Mouse (Mus musculus) hindbrain, embryonic 15.5 days (tissue): ENCODE measurements around the gene Catip. TPM values are rescaled to one million over a fixed set of nuclear protein-coding genes. Genes with fewer than 3 reads are reported as not detected.

ENCODE experiments used
- ATAC-seq: fragments of 200-750 bp; cut with Nextera tagmentation; 2 replicates; pipeline ENCODE4 v1.8.0; 2017; ENCODE audit warnings: low read depth, moderate number of reproducible peaks, moderate TSS enrichment; ENCODE audit not compliant: low FRiP score
- H3K27ac ChIP-seq: fragments of 300-500 bp; sonication (generic); replicated peaks from 2 replicates; pipeline ENCODE4 v1.5.1; 2015; ENCODE audit warnings: mild to moderate bottlenecking, inconsistent platforms
- H3K27me3 ChIP-seq: fragments of 300-500 bp; sonication (generic); 2 replicates; pipeline ENCODE4 v1.6.1; 2015; ENCODE audit warnings: control low read depth, inconsistent platforms
- H3K36me3 ChIP-seq: fragments of 300-500 bp; sonication (generic); 2 replicates; pipeline ENCODE4 v1.6.1; 2015; ENCODE audit warnings: control low read depth, inconsistent platforms
- H3K4me1 ChIP-seq: fragments of 300-500 bp; sonication (generic); replicated peaks from 2 replicates; pipeline ENCODE4 v1.6.1; 2015; ENCODE audit warnings: control low read depth, inconsistent platforms
- H3K4me2 ChIP-seq: fragments of 300-500 bp; sonication (generic); 2 replicates; pipeline ENCODE4 v1.6.1; 2015; ENCODE audit warnings: moderate library complexity, mild to moderate bottlenecking, inconsistent platforms
- H3K4me3 ChIP-seq: fragments of 300-500 bp; sonication (generic); 2 replicates; pipeline ENCODE4 v1.5.1; 2015; ENCODE audit warnings: mild to moderate bottlenecking, inconsistent platforms
- H3K9ac ChIP-seq: fragments of 300-500 bp; sonication (generic); 2 replicates; pipeline ENCODE4 v1.6.1; 2015; ENCODE audit warnings: inconsistent platforms
- H3K9me3 ChIP-seq: fragments of 300-500 bp; sonication (generic); 2 replicates; pipeline ENCODE4 v1.6.1; 2016; ENCODE audit warnings: control low read depth, inconsistent platforms
- WGBS: fragments of 180-500 bp; shearing (Covaris S2); methylation state at CpG from one replicate; pipeline ENCODE4 v1.1.7; 2015; 5-methylcytosine and 5-hydroxymethylcytosine counted together
- polyA plus RNA-seq: library from polyadenylated mRNA; unstranded; fragments of >200 nt; fragmentation: Nextera tagmentation; extraction: Ambion mirVana; gene quantifications from 2 replicates; pipeline ENCODE4 v1.2.1, GENCODE M21; 2015

Catip gene
- polyA plus RNA-seq, 1 experiment from 2014 or later, result 2.4 TPM

DNA sequence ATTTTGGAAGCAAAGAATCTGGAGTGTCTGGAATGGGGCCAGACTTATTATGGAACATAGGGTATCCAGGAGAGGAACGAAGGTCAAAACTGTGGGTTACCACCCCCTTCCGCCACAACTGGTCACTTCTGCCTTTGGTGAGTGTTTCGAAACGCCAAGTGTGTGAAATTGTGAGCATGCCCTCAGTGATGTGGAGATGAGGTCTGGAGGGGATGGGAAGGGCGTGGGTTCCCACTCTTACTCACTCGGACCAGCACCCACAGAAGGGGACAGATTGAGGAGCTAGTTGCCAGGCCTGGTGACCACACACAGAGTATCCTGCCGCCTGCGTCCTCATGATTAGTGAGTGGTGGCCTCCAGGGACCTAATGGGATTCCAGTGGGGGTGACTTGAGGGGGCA, 13.1 kb downstream of the Catip start, which contains the start of gene Slc11a1:
TSS of gene Slc11a1 (plus strand) at position 216 of the 400 bp plus-strand sequence.
- Histone ChIP-seq H3K4me1 (no peaks in the 10 kb centered on the region), H3K4me2 (no peak within 1 kb of the TSS), H3K9ac (no peak within 1 kb of the TSS), H3K27me3 (no peaks in the 10 kb centered on the region), H3K36me3 (no peaks in the 10 kb centered on the region), H3K9me3 (no peaks in the 10 kb centered on the region), H3K27ac (no peak within 1 kb of the TSS), H3K4me3 (no peak within 1 kb of the TSS)
- WGBS, result 81% methylated on average over 8 of the region's 8 CpGs
- 0 out of 2 replicates have a peak, but pooled peaks have one; percentile 34 for ATAC-seq

GRCm38 (mm10) chr1:74375561-74375960, 13.7 kb downstream of the Catip start:
- no peak for ATAC-seq
- H3K27me3 ChIP-seq, result no peaks in the 10 kb centered on the region
- H3K4me1 ChIP-seq, result no peaks in the 10 kb centered on the region
- H3K9me3 ChIP-seq, result no peaks in the 10 kb centered on the region
- H3K9ac ChIP-seq, result no peak overlapping the region
- 77% methylated on average over 10 of the region's 10 CpGs for WGBS
- no peaks in the 10 kb centered on the region for H3K36me3 ChIP-seq
- H3K4me2 ChIP-seq, result no peak overlapping the region
- H3K27ac ChIP-seq, result no peak overlapping the region
- H3K4me3 ChIP-seq, result no peak overlapping the region

DNA sequence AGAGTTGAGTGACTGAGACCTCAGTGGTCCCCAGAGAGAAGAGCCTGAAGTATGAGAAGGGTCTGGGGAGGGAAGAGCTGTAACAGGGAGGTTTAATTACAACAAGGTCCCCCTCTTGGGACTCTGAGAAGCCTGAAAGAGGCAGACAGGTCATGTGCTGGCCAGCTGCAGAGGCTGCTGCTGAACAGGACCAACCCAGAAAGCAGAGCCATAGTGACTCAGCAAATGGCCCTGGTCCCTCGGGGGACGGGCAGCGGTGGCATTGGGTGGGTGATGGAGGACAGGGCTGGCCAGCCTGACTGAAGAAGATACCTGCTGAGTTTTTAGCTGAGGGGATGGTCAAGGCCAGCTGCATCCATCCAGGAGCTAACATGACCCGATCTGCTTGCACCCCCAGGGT, 14.5 kb downstream of the Catip start:
- Histone ChIP-seq H3K27me3 (no peaks in the 10 kb centered on the region), H3K9me3 (no peaks in the 10 kb centered on the region), H3K4me2 (no peak overlapping the region), H3K36me3 (no peaks in the 10 kb centered on the region), H3K27ac (no peak overlapping the region), H3K9ac (no peak overlapping the region), H3K4me1 (no peaks in the 10 kb centered on the region), H3K4me3 (no peak overlapping the region)
- no peak for ATAC-seq
- 77% methylated on average over 4 of the region's 4 CpGs for WGBS

DNA sequence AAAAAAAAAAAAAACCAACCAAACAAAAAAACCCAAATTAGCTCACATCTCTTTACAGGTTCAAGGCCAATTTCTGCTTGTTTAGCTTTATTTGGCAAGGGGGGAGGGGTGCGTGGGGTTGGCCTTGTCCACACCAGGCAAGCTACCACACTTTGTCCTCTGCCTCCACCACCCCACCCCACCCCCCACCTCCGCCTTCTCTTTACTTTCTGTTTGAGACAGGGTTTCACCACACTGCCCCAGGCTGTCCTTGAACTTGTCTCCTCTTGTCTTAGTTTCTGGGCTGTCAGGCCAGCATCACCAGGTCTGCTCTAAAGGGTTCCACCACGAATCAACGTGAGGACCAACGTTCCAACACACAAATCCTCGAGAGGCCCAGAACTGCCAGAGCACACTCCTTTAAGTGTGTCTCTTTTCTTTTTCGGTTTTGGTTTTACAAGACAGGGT, 17.2 kb downstream of the Catip start:
- 84% methylated on average over 7 of the region's 7 CpGs for WGBS
- Histone ChIP-seq H3K27me3 (no peaks in the 10 kb centered on the region), H3K36me3 (no peaks in the 10 kb centered on the region), H3K4me3 (no peak overlapping the region), H3K27ac (no peak overlapping the region), H3K9ac (no peak overlapping the region), H3K9me3 (no peaks in the 10 kb centered on the region), H3K4me2 (no peak overlapping the region), H3K4me1 (no peaks in the 10 kb centered on the region)
- ATAC-seq, result no peak

- H3K4me2 ChIP-seq, result no peak overlapping the region
- no peak overlapping the region for H3K27ac ChIP-seq
- H3K4me1 ChIP-seq, result no peaks in the 10 kb centered on the region
- H3K4me3 ChIP-seq, result no peak overlapping the region
- no peak for ATAC-seq
- no peaks in the 10 kb centered on the region for H3K27me3 ChIP-seq
- H3K9me3 ChIP-seq, result no peaks in the 10 kb centered on the region
- no peaks in the 10 kb centered on the region for H3K36me3 ChIP-seq
- 92% methylated on average over 5 of the region's 5 CpGs for WGBS
- no peak overlapping the region for H3K9ac ChIP-seq
Measured at GRCm38 (mm10) chr1:74380484-74380883, 18.6 kb downstream of the Catip start.

DNA sequence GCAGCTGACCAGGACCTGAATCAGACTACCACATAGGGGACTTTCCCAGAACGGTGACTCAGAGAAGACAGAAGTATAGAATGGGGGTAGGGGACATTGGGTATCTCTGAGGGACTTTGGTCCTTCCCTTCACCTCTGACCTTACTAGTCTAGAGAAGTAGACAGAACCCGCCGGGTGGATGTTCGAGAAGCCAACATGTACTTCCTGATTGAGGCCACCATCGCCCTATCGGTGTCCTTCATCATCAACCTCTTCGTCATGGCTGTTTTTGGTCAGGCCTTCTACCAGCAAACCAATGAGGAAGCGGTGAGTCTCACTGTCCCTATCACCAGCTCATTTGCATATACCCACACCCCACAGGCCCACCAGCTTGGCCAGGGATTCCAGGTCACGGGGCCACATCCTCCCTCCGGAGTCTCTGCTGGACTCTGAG, 19.7 kb downstream of the Catip start:
- 0 out of 2 replicates have a peak, but pooled peaks cover 3% of the 10 kb centered on the region for H3K4me1 ChIP-seq
- no peak overlapping the region for H3K4me3 ChIP-seq
- H3K9me3 ChIP-seq, result no peaks in the 10 kb centered on the region
- no peaks in the 10 kb centered on the region for H3K36me3 ChIP-seq
- no peak overlapping the region for H3K4me2 ChIP-seq
- H3K27ac ChIP-seq, result no peak overlapping the region
- WGBS, result 88% methylated on average over 10 of the region's 10 CpGs
- H3K27me3 ChIP-seq, result no peaks in the 10 kb centered on the region
- no peak overlapping the region for H3K9ac ChIP-seq
- no peak for ATAC-seq

- H3K4me1 ChIP-seq, result peaks cover 10% of the 10 kb centered on the region; the same call in 1 of the 2 replicates
- H3K9ac ChIP-seq, result no peak overlapping the region
- H3K27ac ChIP-seq, result no peak overlapping the region
- H3K4me3 ChIP-seq, result no peak overlapping the region
- H3K4me2 ChIP-seq, result no peak overlapping the region
- no peaks in the 10 kb centered on the region for H3K36me3 ChIP-seq
- WGBS, result 89% methylated on average over 13 of the region's 13 CpGs
- H3K27me3 ChIP-seq, result no peaks in the 10 kb centered on the region
- H3K9me3 ChIP-seq, result no peaks in the 10 kb centered on the region
- no peak for ATAC-seq
Measured at GRCm38 (mm10) chr1:74383385-74383784, 21.5 kb downstream of the Catip start.

GRCm38 (mm10) chr1:74384525-74384924, 22.6 kb downstream of the Catip start:
- H3K36me3 ChIP-seq, result no peaks in the 10 kb centered on the region
- H3K4me2 ChIP-seq, result no peak overlapping the region
- peaks cover 10% of the 10 kb centered on the region; the same call in 1 of the 2 replicates for H3K4me1 ChIP-seq
- H3K27ac ChIP-seq, result no peak overlapping the region
- ATAC-seq, result no peak
- no peaks in the 10 kb centered on the region for H3K27me3 ChIP-seq
- H3K4me3 ChIP-seq, result no peak overlapping the region
- no peaks in the 10 kb centered on the region for H3K9me3 ChIP-seq
- WGBS, result 76% methylated on average over 8 of the region's 8 CpGs
- H3K9ac ChIP-seq, result no peak overlapping the region

DNA sequence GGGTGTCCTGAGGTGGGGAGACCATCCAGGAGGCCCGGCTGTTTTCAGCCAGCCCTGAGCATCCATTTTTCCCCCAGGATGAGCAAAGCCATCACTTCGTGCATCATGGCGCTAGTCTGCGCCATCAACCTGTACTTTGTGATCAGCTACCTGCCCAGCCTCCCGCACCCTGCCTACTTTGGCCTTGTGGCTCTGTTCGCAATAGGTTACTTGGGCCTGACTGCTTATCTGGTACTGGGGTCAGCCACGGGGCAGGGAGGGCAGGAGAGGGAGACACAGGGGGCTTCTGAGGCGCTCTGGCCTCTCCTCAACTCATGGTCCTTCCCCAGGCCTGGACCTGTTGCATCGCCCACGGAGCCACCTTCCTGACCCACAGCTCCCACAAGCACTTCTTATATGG, 23.2 kb downstream of the Catip start:
- Histone ChIP-seq H3K27me3 (no peaks in the 10 kb centered on the region), H3K36me3 (no peaks in the 10 kb centered on the region), H3K4me1 (peaks cover 15% of the 10 kb centered on the region), H3K4me2 (no peak overlapping the region), H3K27ac (no peak overlapping the region), H3K9ac (no peak overlapping the region), H3K9me3 (no peaks in the 10 kb centered on the region), H3K4me3 (no peak overlapping the region)
- 93% methylated on average over 10 of the region's 10 CpGs for WGBS
- no peak for ATAC-seq

- no peak for ATAC-seq
- 86% methylated on average over 8 of the region's 8 CpGs for WGBS
- Histone ChIP-seq H3K27me3 (no peaks in the 10 kb centered on the region), H3K4me3 (no peak overlapping the region), H3K27ac (no peak overlapping the region), H3K4me1 (peaks cover 20% of the 10 kb centered on the region), H3K9ac (no peak overlapping the region), H3K9me3 (no peaks in the 10 kb centered on the region), H3K4me2 (no peak overlapping the region), H3K36me3 (no peaks in the 10 kb centered on the region)
Measured at GRCm38 (mm10) chr1:74385531-74385930, 23.6 kb downstream of the Catip start.

DNA sequence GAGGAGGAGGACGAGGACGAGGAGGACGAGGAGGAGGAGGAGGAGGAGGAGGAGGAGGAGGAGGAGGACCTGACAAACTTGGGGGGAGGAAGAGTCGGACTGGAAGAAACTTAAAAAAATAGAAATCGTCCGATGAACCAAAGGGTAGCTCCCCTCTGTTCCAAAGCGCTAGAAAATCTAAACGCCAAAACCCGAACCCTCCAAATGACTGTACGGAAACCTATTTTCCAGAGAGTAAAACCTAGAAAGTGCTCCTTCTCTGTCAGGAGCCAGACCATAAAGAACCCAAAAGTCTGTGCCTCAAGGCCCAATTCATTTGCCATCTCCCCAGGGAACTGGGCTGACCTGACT, 24.4 kb downstream of the Catip start:
- H3K4me3 ChIP-seq, result peak overlapping the region; percentile 81
- 0 out of 2 replicates have a peak, but pooled peaks cover 4% of the 10 kb centered on the region for H3K27me3 ChIP-seq
- H3K36me3 ChIP-seq, result no peaks in the 10 kb centered on the region
- H3K4me2 ChIP-seq, result peak overlapping the region; percentile 86
- H3K4me1 ChIP-seq, result peaks cover 24% of the 10 kb centered on the region
- no peak for ATAC-seq
- H3K9me3 ChIP-seq, result no peaks in the 10 kb centered on the region
- peak overlapping the region; percentile 56 for H3K9ac ChIP-seq
- peak overlapping the region; percentile 93 for H3K27ac ChIP-seq
- WGBS, result 36% methylated on average over 8 of the region's 10 CpGs

GRCm38 (mm10) chr1:74386714-74387385, 24.9 kb downstream of the Catip start:
- Histone ChIP-seq H3K4me1 (peaks cover 24% of the 10 kb centered on the region), H3K4me3 (peak overlapping the region; percentile 81), H3K27ac (peak overlapping the region; percentile 93), H3K9me3 (no peaks in the 10 kb centered on the region), H3K4me2 (peak overlapping the region; percentile 86), H3K36me3 (no peaks in the 10 kb centered on the region), H3K27me3 (0 out of 2 replicates have a peak, but pooled peaks cover 4% of the 10 kb centered on the region), H3K9ac (peak overlapping the region; percentile 56)
- under 1% methylated on average over 26 of the region's 26 CpGs for WGBS
- peak; percentile 91 for ATAC-seq
